Mouse (Mus musculus) neural tube, embryonic 14.5 days (tissue): Measurements from ENCODE around the gene Lefty2. TPM values are rescaled to one million over a fixed set of nuclear protein-coding genes. Genes with fewer than 3 reads are reported as not detected.
"Not testable (repeated sequence)": the region's sequence is repeated elsewhere in the genome, so short reads cannot be mapped to it uniquely, and the experiment has no call there.

Experiments used
- ATAC-seq: fragments of 200-750 bp; cut with Nextera tagmentation; 2 replicates; pipeline ENCODE4 v1.8.0; 2017; ENCODE audit warnings: low read depth, mild to moderate bottlenecking, moderate TSS enrichment, moderate library complexity
- H3K27ac ChIP-seq: fragments of 300-500 bp; sonication (generic); 2 replicates; pipeline ENCODE4 v1.5.1; 2014; ENCODE audit warnings: low read depth, mild to moderate bottlenecking, control low read depth, low read length, moderate library complexity, mixed read lengths
- H3K27me3 ChIP-seq: fragments of 300-500 bp; sonication (generic); 2 replicates; pipeline ENCODE4 v1.6.1; 2014; ENCODE audit warnings: low read length; ENCODE audit not compliant: control insufficient read depth, insufficient read depth
- H3K36me3 ChIP-seq: fragments of 300-500 bp; sonication (generic); 2 replicates; pipeline ENCODE4 v1.6.1; 2014; ENCODE audit warnings: low read length, mixed read lengths; ENCODE audit not compliant: control insufficient read depth, insufficient read depth
- H3K4me1 ChIP-seq: fragments of 300-500 bp; sonication (generic); 2 replicates; pipeline ENCODE4 v1.6.1; 2014; ENCODE audit warnings: low read length; ENCODE audit not compliant: control insufficient read depth, insufficient read depth
- H3K4me2 ChIP-seq: fragments of 300-500 bp; sonication (generic); 2 replicates; pipeline ENCODE4 v1.6.1; 2014; ENCODE audit warnings: mild to moderate bottlenecking, low read depth, low read length, control low read depth
- H3K4me3 ChIP-seq: fragments of 300-500 bp; sonication (generic); 2 replicates; pipeline ENCODE4 v1.5.1; 2014; ENCODE audit warnings: low read depth, low read length, control low read depth, mixed read lengths
- H3K9ac ChIP-seq: fragments of 300-500 bp; sonication (generic); replicated peaks from 2 replicates; pipeline ENCODE4 v1.6.1; 2014; ENCODE audit warnings: low read depth, mild to moderate bottlenecking, control low read depth, low read length, mixed read lengths
- H3K9me3 ChIP-seq: fragments of 300-500 bp; sonication (generic); 2 replicates; pipeline ENCODE4 v1.6.1; 2016; ENCODE audit warnings: low read length; ENCODE audit not compliant: control insufficient read depth
- WGBS: fragments of 180-500 bp; shearing (Covaris S2); extraction: QIAGEN DNeasy Blood & Tissue Kit; methylation state at CpG from one replicate; pipeline ENCODE4 v1.1.7; 2014; 5-methylcytosine and 5-hydroxymethylcytosine counted together
- polyA plus RNA-seq: library from polyadenylated mRNA; unstranded; fragments of >200 nt; fragmentation: Nextera tagmentation; extraction: Ambion mirVana; gene quantifications from 2 replicates; pipeline ENCODE4 v1.2.1, GENCODE M21; 2014

Lefty2 gene
- polyA plus RNA-seq, 1 experiment from 2014 or later, result 1.9 TPM

DNA sequence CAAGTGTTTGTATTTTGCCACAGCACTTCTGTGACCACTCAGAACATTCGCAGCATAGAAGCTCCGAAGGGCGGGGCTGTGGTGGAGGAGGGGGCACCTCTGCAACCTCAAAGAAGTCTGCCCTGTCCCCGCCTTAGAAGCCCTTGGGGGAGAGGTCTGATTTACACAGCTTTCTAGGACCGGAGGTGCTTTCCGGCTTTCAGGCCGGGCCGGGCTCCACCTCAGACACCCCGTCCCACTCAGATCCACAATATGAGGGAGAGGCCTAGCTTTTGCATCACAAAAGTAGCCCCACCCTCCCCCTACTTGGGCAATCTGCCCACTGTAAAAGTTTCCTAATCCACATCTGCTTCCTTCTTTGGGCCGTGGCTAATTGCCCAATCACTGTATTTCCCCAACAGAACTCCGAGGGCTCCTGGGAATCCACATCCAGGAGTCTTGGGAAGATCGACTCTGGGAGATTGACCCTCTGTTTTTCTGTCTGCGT is 4.3 kb upstream of the Lefty2 start:
- peak; percentile 14; the same call in 1 of the 2 replicates for ATAC-seq
- H3K9me3 ChIP-seq, result no peaks in the 10 kb centered on the region
- 4% methylated on average over 13 of the region's 13 CpGs for WGBS
- H3K4me3 ChIP-seq, result no peak overlapping the region; the same call in 1 of the 2 replicates
- H3K9ac ChIP-seq, result no peak overlapping the region
- H3K27me3 ChIP-seq, result 0 out of 2 replicates have a peak, but pooled peaks cover 2% of the 10 kb centered on the region
- peaks cover 5% of the 10 kb centered on the region; the same call in 1 of the 2 replicates for H3K4me1 ChIP-seq
- peak overlapping the region; percentile 18; the same call in 1 of the 2 replicates for H3K4me2 ChIP-seq
- H3K36me3 ChIP-seq, result no peaks in the 10 kb centered on the region
- H3K27ac ChIP-seq, result no peak overlapping the region

DNA sequence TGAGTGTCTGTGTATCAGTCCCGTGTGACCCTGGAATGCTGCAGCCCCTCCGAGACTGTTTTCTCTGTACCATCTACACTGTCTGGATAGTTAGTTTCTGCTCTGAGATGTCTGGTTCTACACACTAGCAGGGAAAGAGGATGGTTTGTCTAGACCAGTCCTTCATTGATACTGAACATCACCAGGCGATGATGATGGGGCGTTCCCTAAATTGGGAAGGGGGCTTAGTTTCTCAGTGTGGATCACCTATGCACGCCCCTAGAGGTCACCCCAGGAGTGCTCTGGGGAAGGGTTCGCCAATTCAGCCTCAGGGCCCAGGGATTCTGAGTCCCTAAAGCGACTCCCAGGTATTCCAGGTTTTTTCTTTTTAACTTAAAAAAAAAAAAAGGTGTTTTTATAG is 3.7 kb upstream of the Lefty2 start:
- H3K4me3 ChIP-seq, result no peak overlapping the region
- no peaks in the 10 kb centered on the region for H3K36me3 ChIP-seq
- no peak for ATAC-seq
- peaks cover 5% of the 10 kb centered on the region; the same call in 1 of the 2 replicates for H3K4me1 ChIP-seq
- 0 out of 2 replicates have a peak, but pooled peaks cover 2% of the 10 kb centered on the region for H3K27me3 ChIP-seq
- no peak overlapping the region for H3K9ac ChIP-seq
- peak overlapping the region; percentile 18; the same call in 1 of the 2 replicates for H3K4me2 ChIP-seq
- 28% methylated on average over 7 of the region's 7 CpGs for WGBS
- H3K27ac ChIP-seq, result no peak overlapping the region
- no peaks in the 10 kb centered on the region for H3K9me3 ChIP-seq

DNA sequence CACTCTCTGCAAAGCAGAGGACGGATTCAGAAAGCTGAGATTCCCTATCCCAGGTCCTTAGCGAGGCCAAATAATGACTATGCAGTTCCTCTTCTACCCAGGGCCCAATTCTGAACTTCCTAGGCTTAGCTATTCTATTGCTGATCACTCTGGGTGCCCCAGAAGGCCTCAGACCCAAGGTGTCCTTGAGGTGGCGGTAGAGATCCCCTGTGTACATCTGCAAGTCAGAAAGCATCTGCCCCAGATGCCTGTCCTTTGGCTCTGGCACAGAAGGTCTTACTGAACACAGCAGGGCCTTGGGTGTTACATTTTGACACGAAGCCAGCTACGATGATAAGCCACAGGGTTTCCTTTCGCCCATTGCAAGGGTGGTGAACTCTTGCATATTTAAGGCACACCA is 3.1 kb upstream of the Lefty2 start:
- ATAC-seq, result no peak
- H3K4me3 ChIP-seq, result no peak overlapping the region
- H3K4me1 ChIP-seq, result peaks cover 8% of the 10 kb centered on the region; the same call in 1 of the 2 replicates
- H3K4me2 ChIP-seq, result no peak overlapping the region
- peaks cover 4% of the 10 kb centered on the region; the same call in 1 of the 2 replicates for H3K27me3 ChIP-seq
- 46% methylated on average over 6 of the region's 6 CpGs for WGBS
- H3K9me3 ChIP-seq, result no peaks in the 10 kb centered on the region
- H3K27ac ChIP-seq, result no peak overlapping the region
- H3K9ac ChIP-seq, result no peak overlapping the region
- no peaks in the 10 kb centered on the region for H3K36me3 ChIP-seq

DNA sequence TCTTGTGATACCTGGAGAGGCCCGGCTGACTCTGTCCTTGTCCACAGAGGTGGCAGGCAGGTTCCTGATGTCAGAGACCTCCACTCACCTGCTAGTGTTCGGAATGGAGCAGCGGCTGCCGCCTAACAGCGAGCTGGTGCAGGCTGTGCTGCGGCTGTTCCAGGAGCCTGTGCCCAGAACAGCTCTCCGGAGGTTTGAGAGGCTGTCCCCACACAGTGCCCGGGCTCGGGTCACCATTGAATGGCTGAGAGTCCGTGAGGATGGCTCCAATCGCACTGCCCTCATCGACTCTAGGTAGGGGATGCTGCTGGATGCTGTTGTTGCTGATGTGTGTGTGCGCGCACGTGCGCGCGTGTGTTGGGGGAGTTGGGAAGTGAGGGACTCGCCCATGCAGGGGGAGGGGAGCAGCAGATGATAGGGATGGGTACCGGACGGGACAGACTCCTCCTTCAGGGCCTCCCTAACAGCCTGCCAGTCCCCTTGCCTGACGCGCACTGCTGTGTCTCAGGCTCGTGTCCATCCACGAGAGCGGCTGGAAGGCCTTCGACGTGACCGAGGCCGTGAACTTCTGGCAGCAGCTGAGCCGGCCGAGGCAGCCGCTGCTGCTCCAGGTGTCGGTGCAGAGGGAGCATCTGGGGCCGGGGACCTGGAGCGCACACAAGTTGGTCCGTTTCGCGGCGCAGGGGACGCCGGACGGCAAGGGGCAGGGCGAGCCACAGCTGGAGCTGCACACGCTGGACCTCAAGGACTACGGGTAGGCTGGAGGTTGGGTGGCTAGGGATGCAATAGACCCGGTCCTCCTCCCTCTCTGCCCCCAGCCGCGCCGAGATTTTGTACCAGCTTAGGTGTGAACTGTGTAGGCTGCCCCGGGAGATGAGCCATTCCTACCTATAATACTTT is 1.4 kb downstream of the Lefty2 start:
- not testable (repeated sequence) for ATAC-seq, H3K27me3 ChIP-seq, H3K4me1 ChIP-seq, H3K9ac ChIP-seq, H3K36me3 ChIP-seq, H3K9me3 ChIP-seq, H3K27ac ChIP-seq
- WGBS, result 5% methylated on average over 42 of the region's 51 CpGs
- peak overlapping the region; percentile 3; the same call in 1 of the 2 replicates for H3K4me3 ChIP-seq
- peak overlapping the region; percentile 28 for H3K4me2 ChIP-seq

DNA sequence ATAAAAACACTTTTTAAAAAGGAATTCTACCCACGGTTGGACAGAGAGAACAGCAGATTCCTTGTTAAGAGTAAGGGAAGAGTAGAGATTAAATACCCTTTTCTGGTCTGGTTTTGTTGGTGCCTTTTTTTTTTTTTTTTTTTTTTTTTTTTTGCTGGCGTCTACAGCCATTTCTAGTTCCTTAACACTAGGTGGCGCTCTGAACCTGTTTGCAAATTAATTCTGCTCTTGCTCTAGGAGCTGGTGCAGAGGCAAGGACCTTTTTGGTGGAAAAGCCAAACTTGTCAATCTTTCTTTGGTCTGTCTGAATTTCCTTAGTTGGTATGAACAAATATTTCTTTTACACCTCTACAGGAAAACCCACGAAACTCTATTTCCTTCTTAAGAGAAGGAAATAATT is 8.2 kb downstream of the Lefty2 start:
- no peak for ATAC-seq
- 0 out of 2 replicates have a peak, but pooled peaks cover under 1% of the 10 kb centered on the region for H3K36me3 ChIP-seq
- 2% methylated on average over 4 of the region's 4 CpGs for WGBS
- no peak overlapping the region for H3K9ac ChIP-seq
- H3K27ac ChIP-seq, result no peak overlapping the region
- H3K4me1 ChIP-seq, result peaks cover 14% of the 10 kb centered on the region
- H3K27me3 ChIP-seq, result peaks cover 3% of the 10 kb centered on the region; the same call in 1 of the 2 replicates
- no peak overlapping the region for H3K4me2 ChIP-seq
- no peaks in the 10 kb centered on the region for H3K9me3 ChIP-seq
- no peak overlapping the region for H3K4me3 ChIP-seq

DNA sequence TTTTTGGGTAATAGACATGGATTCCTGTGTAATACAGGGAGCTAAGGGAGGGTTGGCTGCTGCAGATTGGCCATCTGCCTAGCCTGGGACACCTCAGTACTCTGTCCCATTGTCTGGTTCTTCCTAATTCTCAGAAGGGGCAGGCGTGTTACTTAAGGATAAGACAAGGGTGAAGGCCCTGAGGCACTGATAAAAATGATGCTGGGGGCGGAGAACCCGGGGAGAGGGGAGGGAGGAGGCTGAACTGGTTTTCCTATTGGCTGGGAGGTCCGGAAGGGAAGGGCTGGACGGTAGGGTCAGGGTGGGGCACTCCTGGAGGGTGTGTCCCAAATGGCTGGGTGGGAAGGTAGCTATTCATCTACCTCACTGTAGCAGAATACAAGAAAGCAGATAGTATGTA is 10.0 kb downstream of the Lefty2 start:
- no peak overlapping the region for H3K9ac ChIP-seq
- peaks cover 3% of the 10 kb centered on the region; the same call in 1 of the 2 replicates for H3K27me3 ChIP-seq
- H3K36me3 ChIP-seq, result peaks cover 15% of the 10 kb centered on the region; the same call in 1 of the 2 replicates
- H3K4me3 ChIP-seq, result no peak overlapping the region
- no peak for ATAC-seq
- no peaks in the 10 kb centered on the region for H3K9me3 ChIP-seq
- no peak overlapping the region for H3K4me2 ChIP-seq
- peaks cover 14% of the 10 kb centered on the region for H3K4me1 ChIP-seq
- WGBS, result 26% methylated on average over 5 of the region's 5 CpGs
- H3K27ac ChIP-seq, result no peak overlapping the region

DNA sequence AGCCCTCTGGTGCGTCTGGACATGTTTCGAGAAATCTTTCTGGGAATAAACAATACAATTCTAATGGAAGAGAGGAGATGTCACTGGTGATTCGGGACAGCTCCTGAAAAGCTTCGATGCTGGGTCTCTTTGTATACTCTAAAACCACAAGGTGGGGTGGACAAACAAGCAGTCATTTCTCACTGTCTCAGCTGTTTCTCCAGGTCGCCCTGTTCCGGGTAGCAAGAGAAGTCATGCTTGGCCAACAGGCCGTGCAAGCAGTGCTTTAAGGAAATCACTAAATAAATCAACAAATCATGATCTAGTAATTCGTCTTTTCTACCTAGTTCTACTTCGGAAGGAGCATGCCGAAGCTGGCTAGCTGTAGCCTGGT is 10.7 kb downstream of the Lefty2 start:
- Histone ChIP-seq H3K27ac (peak overlapping the region; percentile 40; the same call in 1 of the 2 replicates), H3K4me1 (peaks cover 14% of the 10 kb centered on the region), H3K9ac (peak overlapping the region; percentile 91; the same call in 1 of the 2 replicates), H3K4me3 (peak overlapping the region; percentile 81), H3K4me2 (peak overlapping the region; percentile 77), H3K9me3 (no peaks in the 10 kb centered on the region), H3K27me3 (peaks cover 3% of the 10 kb centered on the region; the same call in 1 of the 2 replicates), H3K36me3 (peaks cover 15% of the 10 kb centered on the region; the same call in 1 of the 2 replicates)
- 44% methylated on average over 10 of the region's 10 CpGs for WGBS
- ATAC-seq, result no peak

DNA sequence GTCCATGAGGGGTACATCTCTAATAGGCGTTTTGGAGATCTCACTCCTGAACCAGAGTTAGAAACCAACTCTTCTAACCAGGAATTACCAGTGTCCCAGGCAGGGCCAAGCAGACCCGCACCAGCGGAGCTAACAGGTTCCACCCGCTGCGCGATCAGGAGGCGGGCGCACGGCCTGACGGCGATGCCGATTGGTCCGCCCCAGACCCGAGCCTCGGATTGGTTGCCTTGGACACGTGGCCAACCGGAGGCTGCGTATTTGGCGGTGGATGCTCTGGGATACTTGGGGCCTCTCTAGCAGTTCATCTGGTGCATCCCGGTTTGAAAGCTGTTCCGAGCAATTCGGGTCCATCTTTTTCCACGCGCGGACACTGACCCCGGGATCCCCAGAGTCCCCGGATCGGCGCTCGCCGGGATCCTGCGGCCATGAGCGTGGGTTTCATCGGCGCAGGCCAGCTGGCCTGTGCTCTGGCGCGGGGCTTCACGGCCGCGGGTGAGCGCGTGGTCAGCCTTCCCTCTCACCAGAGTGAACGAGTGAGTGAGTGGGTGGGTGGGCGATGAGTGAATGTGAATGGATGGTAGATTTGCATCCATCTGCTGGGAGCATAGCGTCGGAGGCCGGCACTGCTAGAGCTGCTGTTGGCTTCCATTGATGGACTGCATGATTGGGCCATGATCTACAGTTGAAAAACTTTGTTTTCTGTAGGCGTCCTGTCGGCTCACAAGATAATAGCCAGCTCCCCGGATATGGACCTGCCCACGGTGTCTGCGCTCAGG is 11.3 kb downstream of the Lefty2 start, which contains the start of gene Pycr2:
Gene Pycr2 (plus strand): TSS at position 255 of the 776 bp plus-strand sequence.
- peak; percentile 99 for ATAC-seq
- Histone ChIP-seq H3K27me3 (peaks cover 3% of the 10 kb centered on the region; the same call in 1 of the 2 replicates), H3K27ac (peak within 1 kb of the TSS; percentile 84), H3K9ac (peak within 1 kb of the TSS; percentile 91), H3K9me3 (no peaks in the 10 kb centered on the region), H3K4me3 (peak within 1 kb of the TSS; percentile 81), H3K36me3 (peaks cover 15% of the 10 kb centered on the region; the same call in 1 of the 2 replicates), H3K4me1 (peaks cover 14% of the 10 kb centered on the region), H3K4me2 (peak within 1 kb of the TSS; percentile 77)
- under 1% methylated on average over 52 of the region's 52 CpGs for WGBS
